Mouse (Mus musculus) mouse embryonic stem cell (cell line): ENCODE measurements at regions not wholly inside any gene's neighbourhood (a gene's known extent, or its start where the extent isn't known, plus 50 kb on each side); places are given as distances from the start of the nearest gene placed in this dataset.

Experiments used
- in situ Hi-C, 2 experiments: fragments of 300-500 bp; cut with MboI; formaldehyde crosslinking; loops; 1 replicate in 1 of 2; 3 replicates in 1 of 2; pipeline ENCODE4 v1.14.3; 2019 to 2020; ENCODE audit warnings: low sequenced_read_pairs in 2 of 2, low pct_unique_long_range_greater_than_20kb in 1 of 2, mixed read lengths in 1 of 2; ENCODE audit not compliant: unreplicated experiment in 1 of 2

GRCm38 (mm10) chrX:105288215-105288614 lies 168.0 kb downstream of the Magee1 start:
- in situ Hi-C loops = loop anchor here in 1 of 2 experiments (25.0 kb wide), 1 partner anchor 874 kb away; no protein-coding TSS in a partner anchor
